Mouse (Mus musculus) ovary, postnatal 10 days (tissue): ENCODE data around the gene Nop58.
A peak's percentile ranks its signal among the peaks of the same experiment; 100 is the strongest.
"Not testable (repeated sequence)": the region's sequence is repeated elsewhere in the genome, so short reads cannot be mapped to it uniquely, and the experiment has no call there.

Source experiments
- DNase-seq: peaks from one replicate; pipeline ENCODE4 v3.0.0; 2022; ENCODE audit warnings: low spot score

Gene Nop58

DNA sequence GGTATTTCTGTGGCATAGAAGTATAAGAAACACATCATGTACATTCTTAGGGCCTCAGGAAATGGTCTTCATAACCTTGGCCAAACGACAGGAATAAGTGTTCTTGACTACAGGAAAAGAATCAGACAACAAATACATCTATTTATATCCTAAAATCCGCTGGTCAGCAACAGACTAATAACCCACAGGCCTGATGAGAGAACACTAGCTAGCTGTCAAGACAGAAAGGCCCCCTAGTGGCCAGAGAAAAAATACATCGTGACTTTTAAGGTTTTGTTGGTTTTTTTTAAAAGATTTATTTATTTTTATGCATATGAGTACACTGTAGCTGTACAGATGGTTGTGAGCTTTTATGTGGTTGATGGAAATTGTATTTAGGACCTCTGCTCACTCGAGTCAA lies 35.1 kb downstream of the Nop58 start:
- no peak for DNase-seq

DNA sequence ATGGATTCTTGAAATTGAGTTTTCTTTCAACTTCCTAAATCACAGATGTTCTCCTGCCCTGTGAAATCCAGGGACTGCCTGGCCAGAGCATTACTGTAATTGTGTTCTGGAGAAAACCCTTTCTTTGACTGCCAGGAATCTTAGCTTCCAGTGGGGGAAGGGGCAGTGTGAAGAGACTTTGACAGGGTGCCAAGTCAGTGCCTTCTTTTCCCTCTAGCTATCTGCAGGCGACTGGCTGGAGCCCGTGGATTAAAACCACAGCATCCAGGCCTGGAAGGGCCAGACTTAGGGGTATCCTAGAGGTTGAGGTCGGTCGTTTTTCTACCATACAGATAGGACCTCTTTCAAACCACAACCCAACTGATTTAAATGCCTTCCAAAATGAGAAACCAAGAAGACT lies 40.9 kb downstream of the Nop58 start:
- DNase-seq: no peak

DNA sequence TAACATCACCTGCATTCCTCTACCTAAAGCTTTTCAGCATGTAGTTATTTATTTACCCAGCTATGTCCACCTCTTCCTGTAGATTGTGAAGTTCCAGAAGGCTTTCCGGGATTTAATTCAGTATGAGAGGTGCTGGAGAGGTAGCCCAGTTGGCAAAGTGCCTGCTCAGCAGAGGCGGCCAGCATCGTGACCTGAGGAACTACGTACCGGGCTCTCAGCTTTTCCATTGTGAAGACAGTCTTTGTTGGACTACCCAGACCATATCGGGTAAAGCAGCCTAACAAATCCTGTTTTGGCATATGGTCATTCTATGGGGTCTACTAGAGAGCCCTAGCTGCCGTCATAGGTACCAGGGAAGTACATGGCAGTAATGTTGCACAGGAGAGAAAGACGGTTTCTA lies 45.3 kb downstream of the Nop58 start:
- DNase-seq: no peak

DNA sequence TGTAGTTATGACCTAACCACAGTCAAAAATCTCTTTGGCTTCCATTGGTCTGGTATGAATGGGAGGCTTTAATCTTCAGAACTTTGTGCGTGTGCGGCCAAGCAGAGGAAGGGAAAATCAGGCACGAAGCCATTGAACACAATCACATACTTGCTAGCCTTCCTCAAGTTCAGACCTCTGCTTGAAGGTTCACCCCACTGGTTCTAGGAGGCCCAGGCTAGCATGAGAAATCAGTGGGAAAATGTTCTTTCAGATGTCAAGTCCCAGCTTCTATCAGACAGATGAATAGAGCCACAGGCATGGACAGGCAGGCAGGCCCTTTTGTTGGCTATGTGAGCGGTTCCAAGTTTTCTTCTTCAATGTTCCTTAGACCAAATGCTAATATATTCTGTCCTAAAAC lies 46.0 kb downstream of the Nop58 start:
- DNase-seq: no peak

DNA sequence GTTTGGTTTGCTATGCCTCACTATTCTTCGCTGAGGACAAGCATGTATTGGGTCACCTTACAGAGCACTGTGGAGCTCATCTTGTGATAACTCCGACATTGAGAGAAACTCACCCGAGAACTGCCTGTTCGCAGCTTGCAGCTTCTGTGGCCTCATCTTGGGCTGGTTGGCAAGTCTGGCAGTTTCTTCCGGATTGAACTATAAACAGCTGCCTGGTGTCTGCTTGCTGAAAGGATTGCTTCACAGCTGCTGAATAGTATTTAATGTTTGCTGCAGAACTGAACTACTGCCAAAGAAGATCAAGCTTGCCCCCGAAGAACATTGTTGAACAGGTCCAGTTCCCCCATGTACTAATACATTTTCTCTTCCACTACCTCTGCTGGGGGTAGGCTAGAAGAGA lies 49.3 kb downstream of the Nop58 start:
- DNase-seq: no peak

DNA sequence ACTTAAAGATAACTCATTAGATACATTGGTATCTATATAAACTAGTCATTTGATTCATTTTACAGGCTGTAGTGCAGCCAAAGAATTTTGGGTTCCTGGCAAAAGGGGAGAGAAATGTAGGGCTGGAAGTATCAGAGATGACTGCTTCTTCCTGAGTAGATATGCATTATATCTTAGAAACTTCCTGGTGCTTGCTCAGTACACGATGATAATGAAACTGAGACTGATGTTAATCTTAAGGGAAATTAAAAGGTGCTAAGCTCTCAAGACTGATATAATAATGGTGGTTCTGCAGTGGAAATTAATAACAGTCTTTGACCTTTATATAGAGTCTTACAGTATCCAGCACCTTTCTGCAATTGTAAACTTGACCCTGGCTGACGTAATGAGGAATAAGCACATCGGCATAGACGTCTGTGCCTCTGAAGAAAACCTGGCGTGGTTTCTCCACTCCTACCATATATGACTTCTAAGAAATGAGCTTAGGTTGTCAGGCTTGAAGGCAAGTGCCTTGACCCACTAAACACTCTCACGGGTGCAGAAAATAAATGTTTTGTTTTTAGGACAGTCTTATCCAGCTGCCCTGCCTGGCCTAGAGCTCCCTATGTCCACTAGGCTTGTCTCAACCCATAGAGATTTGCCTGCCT lies 54.1 kb downstream of the Nop58 start:
- no peak for DNase-seq

DNA sequence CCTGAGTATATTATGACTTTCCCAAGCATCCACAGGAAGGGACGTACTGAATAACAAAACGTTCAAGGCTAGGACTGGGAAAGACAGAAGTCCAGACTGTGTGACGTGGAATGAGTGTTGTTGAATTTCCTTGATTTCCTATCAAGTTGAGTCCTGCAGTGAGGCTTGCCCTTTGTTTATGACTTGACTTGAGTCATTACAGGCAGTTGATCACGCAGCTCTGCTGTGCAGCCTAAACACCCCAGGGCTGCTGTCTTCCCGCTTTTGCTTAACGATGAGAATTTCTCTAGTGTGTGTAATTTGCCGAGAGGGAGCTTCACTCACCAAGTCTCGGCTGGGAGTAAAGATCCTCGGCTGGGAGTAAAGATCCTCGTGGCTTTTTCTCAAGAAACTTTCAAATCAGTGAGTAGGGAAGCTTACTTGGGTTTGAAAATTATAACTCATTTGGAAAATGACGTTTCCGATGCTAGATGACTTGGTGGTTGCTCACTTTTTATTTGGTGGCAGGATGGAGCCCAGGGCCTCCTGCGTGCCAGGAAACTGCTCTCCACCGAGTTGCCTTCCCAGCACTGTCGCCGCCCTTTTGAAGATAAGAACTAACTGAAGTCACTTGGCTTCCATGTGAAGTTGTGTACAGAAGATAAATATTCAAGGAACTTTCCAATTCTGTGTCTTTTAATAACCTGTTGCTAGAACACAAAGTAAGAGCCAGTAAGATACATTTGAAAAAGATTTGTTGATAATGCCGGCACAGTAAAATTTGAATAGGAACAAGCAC lies 55.0 kb downstream of the Nop58 start:
- DNase-seq: no peak

DNA sequence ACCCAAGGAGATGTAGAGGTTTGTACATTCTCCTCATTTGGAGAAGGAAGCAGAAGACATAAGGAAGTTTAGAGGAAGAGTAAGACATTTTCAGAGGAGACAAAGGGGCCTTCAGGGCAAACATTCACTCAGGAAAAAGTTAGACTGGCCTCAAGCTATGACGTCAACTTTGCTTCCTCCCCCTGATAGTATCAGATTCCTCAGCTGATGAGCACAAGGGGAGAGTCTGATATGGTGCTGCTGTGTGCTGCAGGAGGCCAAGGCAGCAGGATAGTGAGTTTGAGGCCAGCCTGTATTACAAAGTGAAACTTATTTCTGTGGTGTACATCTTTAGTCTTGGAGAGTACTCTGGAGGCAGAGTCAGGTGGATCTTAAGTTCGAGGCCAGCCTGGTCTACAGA lies 64.3 kb downstream of the Nop58 start:
- no peak for DNase-seq

DNA sequence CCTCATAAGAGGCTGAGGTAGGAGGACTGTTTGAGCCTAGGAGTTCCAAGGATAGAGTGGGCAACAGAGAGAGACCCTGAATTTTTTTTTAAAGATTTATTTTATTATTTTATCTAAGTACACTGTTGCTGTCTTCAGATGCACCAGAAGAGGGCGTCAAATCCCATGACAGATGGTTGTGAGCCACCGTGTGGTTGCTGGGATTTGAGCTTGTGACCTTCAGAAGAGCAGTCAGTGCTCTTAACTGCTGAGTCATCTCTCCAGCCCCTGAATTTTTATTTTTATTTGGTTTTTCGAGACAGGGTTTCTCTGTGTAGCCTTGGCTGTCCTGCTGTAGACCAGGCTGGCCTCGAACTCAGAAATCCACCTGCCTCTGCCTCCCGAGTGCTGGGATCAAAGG lies 65.0 kb downstream of the Nop58 start:
- not testable (repeated sequence) for DNase-seq

- DNase-seq: no peak
Measured at GRCm38 (mm10) chr1:59755298-59755697, 70.5 kb downstream of the Nop58 start.

DNA sequence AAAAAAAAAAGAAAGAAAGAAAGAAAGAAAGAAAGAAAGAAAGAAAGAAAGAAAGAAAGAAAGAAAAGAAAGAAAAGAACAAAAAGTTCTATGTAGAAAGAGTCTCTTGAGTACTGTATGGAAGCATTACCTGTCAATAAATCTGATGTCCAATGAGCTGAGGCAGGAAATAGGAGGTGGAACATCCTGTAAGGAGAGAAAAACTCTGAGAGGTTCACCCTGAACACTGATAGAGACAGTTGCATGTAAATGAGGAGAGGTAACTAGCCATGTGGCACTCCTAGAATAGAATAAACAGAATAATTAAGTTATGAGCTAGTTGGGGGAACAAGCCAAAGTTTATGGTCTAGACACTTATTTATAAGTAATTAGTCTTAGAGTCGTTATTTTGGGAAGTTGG lies 73.6 kb downstream of the Nop58 start:
- no peak for DNase-seq

GRCm38 (mm10) chr1:59762208-59762607 lies 77.4 kb downstream of the Nop58 start:
- DNase-seq: peak; percentile 22

DNA sequence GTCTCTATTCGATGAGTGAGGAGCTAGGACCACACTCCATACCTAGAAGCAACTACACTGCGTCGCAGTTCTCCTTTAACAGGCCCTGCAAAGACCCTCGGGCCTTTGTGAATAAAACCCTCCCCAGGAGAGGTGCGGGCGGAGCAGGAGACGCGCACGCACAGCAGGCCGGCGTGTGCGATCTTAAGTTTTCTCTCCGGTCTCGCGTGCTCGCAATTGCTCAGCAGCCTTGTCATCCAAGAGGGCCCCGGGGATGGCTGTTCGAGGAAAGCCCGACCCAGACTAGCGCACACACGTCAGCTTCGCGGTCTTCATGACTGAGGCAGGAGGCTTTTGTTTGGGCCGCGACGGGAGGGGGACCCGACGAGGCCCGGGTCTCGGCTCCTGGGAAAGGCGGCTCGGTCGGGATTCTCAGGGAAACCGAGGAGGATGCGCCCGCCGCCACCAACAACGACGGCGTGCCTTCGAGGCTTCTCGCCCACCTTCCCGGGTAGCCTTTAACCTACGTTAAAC lies 77.9 kb downstream of the Nop58 start:
- no peak for DNase-seq

DNA sequence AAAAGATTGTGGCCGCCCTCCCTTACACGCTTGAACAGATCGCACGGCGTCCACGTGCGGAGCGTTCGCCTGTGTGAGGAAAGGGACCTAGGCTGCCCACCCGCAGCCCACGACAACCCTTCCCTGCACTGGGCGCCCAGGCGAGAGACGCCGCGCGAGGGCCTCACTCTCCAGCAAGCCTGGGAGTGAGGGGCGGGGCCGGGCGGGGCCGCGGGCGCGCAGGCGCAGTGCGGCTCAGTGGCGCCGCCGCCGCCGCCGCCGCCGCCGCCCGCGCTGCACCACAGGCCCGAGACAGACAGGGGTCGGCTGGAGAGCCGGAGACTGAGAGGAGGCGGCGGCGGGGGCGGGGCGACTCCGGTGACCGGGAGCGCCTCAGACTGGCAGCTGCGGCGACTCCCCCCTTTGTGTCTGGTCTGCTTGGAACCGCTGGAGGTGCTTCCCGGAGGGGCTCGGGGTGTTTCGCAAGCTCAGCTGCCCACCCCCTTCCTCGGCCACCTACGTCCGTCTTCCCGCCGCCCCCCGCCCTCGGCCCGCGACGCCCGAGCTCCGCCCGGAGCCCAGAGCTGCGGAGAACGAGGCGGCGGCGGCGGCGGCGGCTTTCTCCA lies 78.5 kb downstream of the Nop58 start, which contains the start of gene Bmpr2:
Bmpr2 (plus strand) TSS at position 237 of the 605 bp plus-strand sequence.
- peak; percentile 78 for DNase-seq

DNA sequence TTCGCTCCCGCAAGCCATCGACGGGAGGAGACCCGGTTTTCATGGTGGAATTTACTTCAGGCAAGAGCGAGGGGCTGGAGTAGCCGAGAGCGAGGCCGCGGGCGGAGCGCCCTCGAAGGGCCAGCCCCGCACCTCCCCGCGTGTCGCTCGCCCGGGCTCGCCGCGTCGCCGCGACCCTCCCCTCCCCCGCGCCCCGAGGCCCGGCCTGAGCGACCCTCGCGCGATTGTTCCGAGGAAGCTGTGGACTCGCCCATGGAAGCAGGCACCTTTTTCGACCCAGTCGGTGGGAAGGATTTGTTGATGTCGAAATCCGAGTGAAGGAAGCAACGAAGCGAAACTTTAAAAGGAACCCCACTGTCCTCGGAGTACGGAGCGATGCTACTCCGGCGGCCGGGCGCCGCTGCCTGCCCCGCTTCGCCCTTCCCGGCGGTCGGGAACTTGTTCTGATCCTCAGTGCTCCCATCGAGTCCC lies 79.0 kb downstream of the Nop58 start:
- peak; percentile 45 for DNase-seq

DNA sequence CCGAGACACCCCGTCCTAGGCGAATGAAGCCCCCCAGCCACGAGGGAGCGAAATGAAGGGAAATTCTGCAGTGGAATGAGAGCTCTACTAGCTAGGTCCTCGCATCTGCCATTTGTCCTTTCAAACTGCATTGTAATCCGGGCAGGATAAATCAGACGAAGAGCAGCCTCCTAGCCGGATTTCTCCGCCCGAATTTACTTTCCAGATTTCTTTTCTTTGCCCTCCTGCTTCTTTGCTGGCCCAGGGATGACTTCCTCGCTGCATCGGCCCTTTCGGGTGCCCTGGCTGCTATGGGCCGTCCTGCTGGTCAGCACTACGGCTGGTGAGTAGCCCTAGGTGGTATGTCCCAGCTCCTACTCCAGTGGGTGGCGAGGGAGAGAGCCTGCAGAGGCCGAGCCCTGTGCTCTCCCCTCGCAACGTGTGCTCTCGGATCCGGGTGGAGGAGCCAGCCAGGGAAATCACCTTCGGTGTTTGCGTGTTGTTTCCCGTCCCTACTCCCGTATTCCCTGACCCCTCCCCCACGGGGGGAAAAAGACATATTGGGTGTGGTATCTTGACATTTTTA lies 79.7 kb downstream of the Nop58 start:
- peak; percentile 31 for DNase-seq

DNA sequence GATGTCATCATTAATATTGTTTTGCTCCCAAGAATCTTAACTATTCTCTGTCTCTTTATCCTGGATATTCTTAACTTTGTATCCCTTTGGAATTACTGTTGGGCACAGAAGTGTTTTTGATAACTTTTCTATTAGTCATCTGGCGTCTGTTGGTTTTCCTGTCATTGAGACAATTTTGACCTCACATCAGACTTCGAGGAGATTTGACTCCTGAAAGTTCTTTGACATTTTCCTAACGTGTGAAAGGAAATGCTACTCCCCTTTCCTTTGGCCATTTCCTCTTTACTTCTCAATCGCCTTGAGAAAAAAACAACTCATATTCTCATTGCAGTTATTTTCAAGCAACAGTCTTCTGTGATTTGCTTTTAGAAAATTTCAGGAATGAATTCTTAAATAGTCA lies 80.5 kb downstream of the Nop58 start:
- no peak for DNase-seq

DNA sequence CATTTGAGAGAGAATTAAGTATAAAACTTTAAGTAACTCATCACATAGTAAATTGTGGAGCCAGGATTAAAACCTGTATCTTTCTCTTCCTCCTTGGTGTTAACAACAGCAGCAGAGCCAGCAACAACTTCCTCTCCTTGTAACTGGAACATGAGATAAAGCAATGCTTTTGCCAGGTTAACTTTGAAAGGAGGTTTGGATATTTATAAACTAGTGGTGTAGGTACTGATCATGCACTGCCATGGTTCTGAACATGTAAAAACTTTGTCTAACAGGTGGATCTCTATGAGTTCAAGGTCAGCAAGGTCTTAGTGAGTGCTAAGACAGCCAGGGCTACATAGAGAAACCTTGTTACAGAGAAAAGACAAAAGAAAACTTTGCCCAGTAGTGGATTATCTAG lies 81.9 kb downstream of the Nop58 start:
- DNase-seq: no peak
